Mouse (Mus musculus) olfactory bulb, adult 2 months (tissue): ENCODE measurements around the gene Fbxl18. TPM values are rescaled to one million over a fixed set of nuclear protein-coding genes. Genes with fewer than 3 reads are reported as not detected.
"Not testable (repeated sequence)": the region's sequence is repeated elsewhere in the genome, so short reads cannot be mapped to it uniquely, and the experiment has no call there.

Experiments used
- H3K27ac ChIP-seq: fragments of 200-500 bp; 2 replicates; pipeline ENCODE4 v1.5.1; 2012; ENCODE audit warnings: low read depth, low read length; ENCODE audit not compliant: insufficient read depth
- H3K4me1 ChIP-seq: fragments of 200-500 bp; 2 replicates; pipeline ENCODE4 v1.6.1; 2012; ENCODE audit warnings: low read length; ENCODE audit not compliant: control insufficient read depth, insufficient read depth
- H3K4me3 ChIP-seq: fragments of 200-500 bp; 2 replicates; pipeline ENCODE4 v1.5.1; 2012; ENCODE audit warnings: mild to moderate bottlenecking, low read depth, low read length, moderate library complexity; ENCODE audit not compliant: insufficient read depth
- CTCF ChIP-seq: fragments of 200-500 bp; IDR thresholded peaks from 2 replicates; pipeline ENCODE4 v1.5.1; 2012; ENCODE audit warnings: low read depth, mild to moderate bottlenecking, low read length, moderate library complexity; ENCODE audit not compliant: insufficient read depth
- POLR2A ChIP-seq: fragments of 200-500 bp; IDR thresholded peaks from 2 replicates; pipeline ENCODE4 v1.6.1; 2012; ENCODE audit warnings: mild to moderate bottlenecking, low read depth, low read length, moderate library complexity; ENCODE audit not compliant: insufficient read depth
- WGBS: fragments of 180-500 bp; shearing (Covaris S2); methylation state at CpG from one replicate; pipeline ENCODE4 v1.1.7; 2018; 5-methylcytosine and 5-hydroxymethylcytosine counted together
- polyA plus RNA-seq: library from polyadenylated mRNA; stranded (reverse); fragments of >200 nt; gene quantifications from 2 replicates; pipeline ENCODE4 v1.2.4, GENCODE M21; 2012; ENCODE audit warnings: low replicate concordance; ENCODE audit not compliant: missing spikeins, insufficient read depth, insufficient read length

Gene Fbxl18
- polyA plus RNA-seq, 1 experiment, result not detected

GRCm38 (mm10) chr5:142891396-142891795 lies 3.8 kb downstream of the Fbxl18 start:
- H3K4me3 ChIP-seq, result no peak overlapping the region
- H3K27ac ChIP-seq, result no peak overlapping the region
- TF ChIP-seq POLR2A, result no peak
- no peak for TF ChIP-seq CTCF
- WGBS, result 74% methylated on average over 6 of the region's 6 CpGs
- H3K4me1 ChIP-seq, result peaks cover 14% of the 10 kb centered on the region

- 88% methylated on average over 3 of the region's 3 CpGs for WGBS
- not testable (repeated sequence) for H3K4me3 ChIP-seq, H3K4me1 ChIP-seq, H3K27ac ChIP-seq
Measured at GRCm38 (mm10) chr5:142887533-142887932, 7.7 kb downstream of the Fbxl18 start.

- WGBS, result 93% methylated on average over 20 of the region's 20 CpGs
- no peak overlapping the region for H3K27ac ChIP-seq
- no peak for TF ChIP-seq POLR2A
- TF ChIP-seq CTCF, result no peak
- H3K4me3 ChIP-seq, result no peak overlapping the region
- peaks cover 3% of the 10 kb centered on the region for H3K4me1 ChIP-seq
Measured at GRCm38 (mm10) chr5:142886761-142887160, 8.5 kb downstream of the Fbxl18 start.

- 96% methylated on average over 19 of the region's 19 CpGs for WGBS
- H3K4me1 ChIP-seq, result peaks cover 6% of the 10 kb centered on the region
- H3K4me3 ChIP-seq, result no peak overlapping the region
- TF ChIP-seq POLR2A, result no peak
- no peak for TF ChIP-seq CTCF
- no peak overlapping the region for H3K27ac ChIP-seq
Measured at GRCm38 (mm10) chr5:142886181-142886580, 9.0 kb downstream of the Fbxl18 start.

GRCm38 (mm10) chr5:142882471-142882870 lies 12.8 kb downstream of the Fbxl18 start:
- H3K4me1 ChIP-seq, result peaks cover 30% of the 10 kb centered on the region
- H3K4me3 ChIP-seq, result no peak overlapping the region
- no peak for TF ChIP-seq CTCF
- TF ChIP-seq POLR2A, result no peak
- H3K27ac ChIP-seq, result no peak overlapping the region
- WGBS, result 94% methylated on average over 11 of the region's 11 CpGs

- WGBS, result 85% methylated on average over 8 of the region's 8 CpGs
- TF ChIP-seq POLR2A, result no peak
- no peak for TF ChIP-seq CTCF
- H3K27ac ChIP-seq, result no peak overlapping the region
Measured at GRCm38 (mm10) chr5:142881936-142882335, 13.3 kb downstream of the Fbxl18 start.

GRCm38 (mm10) chr5:142880806-142881516 lies 14.3 kb downstream of the Fbxl18 start:
- peaks cover 35% of the 10 kb centered on the region for H3K4me1 ChIP-seq
- no peak overlapping the region for H3K27ac ChIP-seq
- 36% methylated on average over 13 of the region's 13 CpGs for WGBS
- no peak overlapping the region for H3K4me3 ChIP-seq
- TF ChIP-seq POLR2A, result no peak
- no peak for TF ChIP-seq CTCF

More at GRCm38 (mm10) chr5:142881936-142882335, 13.3 kb downstream of the Fbxl18 start:
- H3K4me3 ChIP-seq, result no peak overlapping the region
- peaks cover 34% of the 10 kb centered on the region for H3K4me1 ChIP-seq

GRCm38 (mm10) chr5:142880246-142880645 lies 15.0 kb downstream of the Fbxl18 start:
- Histone ChIP-seq H3K27ac (no peak overlapping the region), H3K4me1 (peaks cover 35% of the 10 kb centered on the region)
- 69% methylated on average over 6 of the region's 6 CpGs for WGBS

GRCm38 (mm10) chr5:142879318-142880175 lies 15.7 kb downstream of the Fbxl18 start:
- WGBS, result 59% methylated on average over 8 of the region's 8 CpGs
- H3K4me3 ChIP-seq, result no peak overlapping the region
- H3K4me1 ChIP-seq, result peaks cover 35% of the 10 kb centered on the region
- H3K27ac ChIP-seq, result no peak overlapping the region
- TF ChIP-seq CTCF, result peak; percentile 39; the same call in 1 of the 2 replicates
- TF ChIP-seq POLR2A, result no peak

More at GRCm38 (mm10) chr5:142880246-142880645, 15.0 kb downstream of the Fbxl18 start:
- H3K4me3 ChIP-seq, result no peak overlapping the region
- no peak for TF ChIP-seq POLR2A
- TF ChIP-seq CTCF, result peak; percentile 20; the same call in 1 of the 2 replicates
